Mouse (Mus musculus): ENCODE data around the gene Glrb. TPM values are rescaled to one million over a fixed set of nuclear protein-coding genes. Genes with fewer than 3 reads are reported as not detected.

Glrb gene
- polyA plus RNA-seq, 1 experiment from 2014 or later: 26.6 TPM

DNA sequence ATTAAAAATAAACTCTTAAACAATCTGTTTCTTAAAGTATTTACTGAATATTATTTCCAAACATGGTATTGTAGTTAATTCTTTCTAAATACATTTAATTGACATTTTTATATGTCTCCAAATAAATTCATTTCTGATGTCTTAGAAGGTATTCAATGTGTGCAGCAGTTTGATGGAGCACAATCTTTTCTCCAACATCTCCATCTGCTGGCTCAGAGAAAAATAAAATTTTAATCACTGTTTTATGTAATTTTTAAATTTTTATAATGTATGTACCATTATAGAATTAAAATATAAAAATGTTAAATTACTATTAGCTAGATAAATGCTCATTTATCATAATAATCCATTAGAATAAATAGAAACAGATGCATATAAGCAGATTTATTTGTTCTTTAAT lies 116.7 kb downstream of the Glrb start:
- no peak for DNase-seq (ENCODE audit: low spot score)
- no peak overlapping the region for H3K4me3 ChIP-seq (ENCODE audit: low read depth, low read length)
- no peaks in the 10 kb centered on the region; the same call in 1 of the 2 replicates for H3K4me1 ChIP-seq (ENCODE audit: control insufficient read depth, insufficient read depth, low read length)
- H3K9me3 ChIP-seq (ENCODE audit: control insufficient read depth, low read length): no peaks in the 10 kb centered on the region
- no peak overlapping the region for H3K9ac ChIP-seq (ENCODE audit: low read length)
- ATAC-seq (ENCODE audit: insufficient number of reproducible peaks, low FRiP score, low TSS enrichment, low read depth): no peak
- no peak overlapping the region for H3K4me2 ChIP-seq (ENCODE audit: low read depth, severe bottlenecking)
- no peak overlapping the region for H3K27ac ChIP-seq (replicated peaks; ENCODE audit: low read depth, low read length)
- peaks cover 15% of the 10 kb centered on the region for H3K27me3 ChIP-seq (ENCODE audit: control insufficient read depth, insufficient read depth, low read length)
- no peaks in the 10 kb centered on the region for H3K36me3 ChIP-seq (ENCODE audit: control insufficient read depth, insufficient read depth, low read length)

GRCm38 (mm10) chr3:80795284-80795683 lies 118.2 kb downstream of the Glrb start:
- Histone ChIP-seq H3K4me1 (ENCODE audit: control insufficient read depth, insufficient read depth, low read length) (no peaks in the 10 kb centered on the region), H3K27ac (replicated peaks; ENCODE audit: low read depth, low read length) (no peak overlapping the region), H3K36me3 (ENCODE audit: control insufficient read depth, insufficient read depth, low read length) (no peaks in the 10 kb centered on the region), H3K27me3 (ENCODE audit: control insufficient read depth, insufficient read depth, low read length) (peaks cover 3% of the 10 kb centered on the region), H3K9me3 (ENCODE audit: control insufficient read depth, low read length) (no peaks in the 10 kb centered on the region), H3K4me2 (ENCODE audit: low read depth, severe bottlenecking) (no peak overlapping the region), H3K4me3 (ENCODE audit: low read depth, low read length) (no peak overlapping the region), H3K9ac (ENCODE audit: low read length) (no peak overlapping the region)
- no peak for ATAC-seq (ENCODE audit: insufficient number of reproducible peaks, low FRiP score, low TSS enrichment, low read depth)
- DNase-seq (ENCODE audit: low spot score): no peak
- 89% methylated on average over 2 of the region's 2 CpGs for WGBS

Other genes starting within 250 kb of the Glrb start
- gene Gria2, start 110.8 kb downstream of the Glrb start, polyA plus RNA-seq (2014; fragmentation: Nextera tagmentation; extraction: Ambion mirVana): 4.4 and 5.9 TPM in 2 replicates
- 69.8 and 77.5 TPM in 2 replicates for gene Pdgfc, start 122.8 kb upstream of the Glrb start, polyA plus RNA-seq (2014; fragmentation: Nextera tagmentation; extraction: Ambion mirVana)

Data from limb, embryonic 11.5 days (tissue).